ENCODE assay signal across 9 mouse cellular contexts in genomic region chr7:75596058-75596748, GRCm38 (mm10).
DNase-seq lines count a peak whose midpoint lies in the region; ATAC-seq lines count a peak whose summit lies in the region.
"Had no signal": no experiment of that assay in that cellular context is flagged by ENCODE, and none has a peak within 500 bp of the region (broad histone marks: within the 10 kb centered on the region; RNA-seq: fewer than 3 reads in every experiment).

No protein-coding gene starts in this region.

- no peaks in the 10 kb centered on the region for H3K36me3 ChIP-seq in heart, embryonic 15.5 days
- no peaks in the 10 kb centered on the region for H3K36me3 ChIP-seq in liver, embryonic 15.5 days (replicated peaks)
- H3K36me3 ChIP-seq: limb, embryonic 15.5 days had no signal

- DNase-seq in heart, postnatal 4 days, result no peak
- DNase-seq in spleen, postnatal 4 days (ENCODE audit: low spot score in 2 of 2), result peak; percentile 42 to 67
- no peak for DNase-seq in frontal cortex, postnatal 36 days (ENCODE audit: low spot score in 2 of 2)
- DNase-seq in embryo, embryonic 9.5 days (ENCODE audit: extremely low spot score), result no peak

- no peaks in the 10 kb centered on the region for H3K27me3 ChIP-seq in heart, embryonic 15.5 days
- no peaks in the 10 kb centered on the region for H3K27me3 ChIP-seq in liver, embryonic 15.5 days
- H3K27me3 ChIP-seq: limb, embryonic 15.5 days had no signal

- no peak overlapping the region for H3K9ac ChIP-seq in heart, embryonic 15.5 days
- H3K9ac ChIP-seq in liver, embryonic 15.5 days, result peak overlapping the region; percentile 23
- H3K9ac ChIP-seq: limb, embryonic 15.5 days had no signal

- H3K9me3 ChIP-seq in heart, embryonic 15.5 days (replicated peaks), result no peaks in the 10 kb centered on the region
- no peaks in the 10 kb centered on the region for H3K9me3 ChIP-seq in liver, embryonic 15.5 days (replicated peaks)
- H3K9me3 ChIP-seq: limb, embryonic 15.5 days had no signal

- peaks cover 17% of the 10 kb centered on the region for H3K4me1 ChIP-seq in heart, embryonic 15.5 days (replicated peaks)
- peaks cover 48% of the 10 kb centered on the region for H3K4me1 ChIP-seq in liver, embryonic 15.5 days (replicated peaks)

- ATAC-seq in heart, embryonic 15.5 days (replicated peaks; ENCODE audit: insufficient number of reproducible peaks, insufficient read depth, low FRiP score, low read depth), result no peak
- ATAC-seq in activated CD4-positive, CD25-positive, alpha-beta regulatory T cell, adult 4 months, result peak; percentile 38
- ATAC-seq in liver, embryonic 15.5 days (ENCODE audit: insufficient read depth), result 0 out of 2 replicates have a peak, but pooled peaks have one; percentile 52
- ATAC-seq in cerebellum, adult (ENCODE audit: insufficient number of reproducible peaks, low FRiP score, low TSS enrichment), result no peak

- H3K27ac ChIP-seq in heart, embryonic 15.5 days, result peak overlapping the region; percentile 8; the same call in 1 of the 2 replicates
- H3K27ac ChIP-seq in liver, embryonic 15.5 days (replicated peaks), result peak overlapping the region; percentile 74
- H3K27ac ChIP-seq: limb, embryonic 15.5 days had no signal

- 40% methylated on average over 6 of the region's 6 CpGs for WGBS in heart, embryonic 15.5 days
- WGBS in liver, embryonic 15.5 days (ENCODE audit: insufficient replicate concordance), result 10% methylated on average over 6 of the region's 6 CpGs

- H3K4me2 ChIP-seq in heart, embryonic 15.5 days, result peak overlapping the region; percentile 3; the same call in 1 of the 2 replicates
- peak overlapping the region; percentile 60 for H3K4me2 ChIP-seq in liver, embryonic 15.5 days
- H3K4me2 ChIP-seq: limb, embryonic 15.5 days had no signal

- no peak overlapping the region for H3K4me3 ChIP-seq in heart, embryonic 15.5 days
- peak overlapping the region; percentile 31 for H3K4me3 ChIP-seq in liver, embryonic 15.5 days (replicated peaks)
- H3K4me3 ChIP-seq: limb, embryonic 15.5 days had no signal

Comparison
In these comparisons a context has a peak if more than half of its experiments do, and no peak if none do; other contexts are left out.
1. ATAC-seq: peak in activated CD4-positive, CD25-positive, alpha-beta regulatory T cell, adult 4 months (single experiment) and liver, embryonic 15.5 days (single experiment); none in heart, embryonic 15.5 days (single experiment) and cerebellum, adult (single experiment).
2. DNase-seq: peak in spleen, postnatal 4 days (2 of 2); none in heart, postnatal 4 days (single experiment), frontal cortex, postnatal 36 days (0 of 2) and embryo, embryonic 9.5 days (single experiment).